Mouse (Mus musculus) inflammation-experienced regulatory T-cells, adult 6 months (primary cell): ENCODE data around the gene Slc30a10. TPM values are rescaled to one million over a fixed set of nuclear protein-coding genes. Genes with fewer than 3 reads are reported as not detected.

Experiments
- ATAC-seq: one replicate; pipeline ENCODE4 v1.8.0; 2017
- polyA plus RNA-seq, 3 experiments: library from polyadenylated mRNA; unstranded; fragments of 100-300 nt; shearing (Covaris generic); gene quantifications; one replicate each; pipeline ENCODE4 v1.2.1; 2017

Slc30a10 gene
- not detected for polyA plus RNA-seq

GRCm38 (mm10) chr1:185454575-185454954 is at the start of gene Slc30a10:
Gene Slc30a10, plus strand, starts transcription at chr1:185454848.
- ATAC-seq = no peak

GRCm38 (mm10) chr1:185405921-185406320 is 48.7 kb upstream of the Slc30a10 start:
- ATAC-seq = no peak

- no peak for ATAC-seq
Measured at GRCm38 (mm10) chr1:185409831-185410230, 44.8 kb upstream of the Slc30a10 start.

GRCm38 (mm10) chr1:185418011-185418410 is 36.6 kb upstream of the Slc30a10 start:
- no peak for ATAC-seq

- no peak for ATAC-seq
Measured at GRCm38 (mm10) chr1:185419805-185420204, 34.8 kb upstream of the Slc30a10 start.

GRCm38 (mm10) chr1:185420776-185421175 is 33.9 kb upstream of the Slc30a10 start:
- no peak for ATAC-seq

- ATAC-seq = no peak
Measured at GRCm38 (mm10) chr1:185426583-185426982, 28.1 kb upstream of the Slc30a10 start.

GRCm38 (mm10) chr1:185430488-185430887 is 24.2 kb upstream of the Slc30a10 start:
- ATAC-seq = no peak

- no peak for ATAC-seq
Measured at GRCm38 (mm10) chr1:185431245-185431997, 23.2 kb upstream of the Slc30a10 start.

GRCm38 (mm10) chr1:185431998-185432317 is 22.7 kb upstream of the Slc30a10 start:
- ATAC-seq = no peak

- no peak for ATAC-seq
Measured at GRCm38 (mm10) chr1:185433112-185433511, 21.5 kb upstream of the Slc30a10 start.

- no peak for ATAC-seq
Measured at GRCm38 (mm10) chr1:185438841-185439580, 15.6 kb upstream of the Slc30a10 start.

- ATAC-seq = no peak
Measured at GRCm38 (mm10) chr1:185441703-185442472, 12.8 kb upstream of the Slc30a10 start.

- no peak for ATAC-seq
Measured at GRCm38 (mm10) chr1:185448936-185449335, 5.7 kb upstream of the Slc30a10 start.

GRCm38 (mm10) chr1:185449727-185450126 is 4.9 kb upstream of the Slc30a10 start:
- ATAC-seq = no peak

GRCm38 (mm10) chr1:185451077-185451476 is 3.6 kb upstream of the Slc30a10 start:
- ATAC-seq = no peak

- ATAC-seq = no peak
Measured at GRCm38 (mm10) chr1:185451495-185451894, 3.2 kb upstream of the Slc30a10 start.

GRCm38 (mm10) chr1:185452461-185452860 is 2.2 kb upstream of the Slc30a10 start:
- no peak for ATAC-seq

- ATAC-seq = no peak
Measured at GRCm38 (mm10) chr1:185454144-185454543, 504 bp upstream of the Slc30a10 start.

- ATAC-seq = no peak
Measured at GRCm38 (mm10) chr1:185454955-185455701, 480 bp downstream of the Slc30a10 start.

GRCm38 (mm10) chr1:185456327-185456726 is 1.7 kb downstream of the Slc30a10 start:
- ATAC-seq = no peak

- no peak for ATAC-seq
Measured at GRCm38 (mm10) chr1:185460096-185460495, 5.4 kb downstream of the Slc30a10 start.

GRCm38 (mm10) chr1:185462889-185463288 is 8.2 kb downstream of the Slc30a10 start:
- no peak for ATAC-seq
